Mouse (Mus musculus) B cell, adult (primary cell): ENCODE data around the gene Cop1. TPM values are rescaled to one million over a fixed set of nuclear protein-coding genes. Genes with fewer than 3 reads are reported as not detected.

ENCODE experiments used
- total RNA-seq: library from RNA; stranded (reverse); gene quantifications from 4 replicates; pipeline ENCODE4 v1.2.4, GENCODE M21; 2023; ENCODE audit not compliant: inconsistent age

Gene Cop1
- 139 to 153 TPM (median 147 TPM) in 4 replicates for total RNA-seq

GRCm38 (mm10) chr1:159231781-159232571, at the start of gene Cop1:
Cop1 (plus strand) TSS chr1:159232320.

